Mouse (Mus musculus) limb, embryonic 10.5 days (tissue): ENCODE measurements at regions not wholly inside any gene's neighbourhood (a gene's known extent, or its start where the extent isn't known, plus 50 kb on each side); places are given as distances from the start of the nearest gene placed in this dataset.

Experiments
- DNase-seq: peaks from one replicate; pipeline ENCODE4 v3.0.0-alpha.2; 2017; ENCODE audit warnings: low spot score
- H3K27ac ChIP-seq: fragments of 300-500 bp; sonication (generic); 2 replicates; pipeline ENCODE4 v1.5.1; 2016; ENCODE audit warnings: mild to moderate bottlenecking
- H3K27me3 ChIP-seq: fragments of 300-500 bp; sonication (generic); 2 replicates; pipeline ENCODE4 v1.6.1; 2016; ENCODE audit warnings: low read depth, mild to moderate bottlenecking; ENCODE audit not compliant: poor library complexity, severe bottlenecking
- H3K36me3 ChIP-seq: fragments of 300-500 bp; sonication (generic); 2 replicates; pipeline ENCODE4 v1.6.1; 2016; ENCODE audit warnings: mild to moderate bottlenecking, moderate library complexity
- H3K4me1 ChIP-seq: fragments of 300-500 bp; sonication (generic); 2 replicates; pipeline ENCODE4 v1.6.1; 2016
- H3K4me3 ChIP-seq: fragments of 300-500 bp; sonication (generic); 2 replicates; pipeline ENCODE4 v1.5.1; 2016; ENCODE audit warnings: mild to moderate bottlenecking, moderate library complexity
- H3K9me3 ChIP-seq: fragments of 300-500 bp; sonication (generic); replicated peaks from 2 replicates; pipeline ENCODE4 v1.6.1; 2016; ENCODE audit warnings: mild to moderate bottlenecking
- WGBS: fragments of 180-500 bp; shearing (Covaris S2); methylation state at CpG from one replicate; pipeline ENCODE4 v1.1.7; 2016; 5-methylcytosine and 5-hydroxymethylcytosine counted together

DNA sequence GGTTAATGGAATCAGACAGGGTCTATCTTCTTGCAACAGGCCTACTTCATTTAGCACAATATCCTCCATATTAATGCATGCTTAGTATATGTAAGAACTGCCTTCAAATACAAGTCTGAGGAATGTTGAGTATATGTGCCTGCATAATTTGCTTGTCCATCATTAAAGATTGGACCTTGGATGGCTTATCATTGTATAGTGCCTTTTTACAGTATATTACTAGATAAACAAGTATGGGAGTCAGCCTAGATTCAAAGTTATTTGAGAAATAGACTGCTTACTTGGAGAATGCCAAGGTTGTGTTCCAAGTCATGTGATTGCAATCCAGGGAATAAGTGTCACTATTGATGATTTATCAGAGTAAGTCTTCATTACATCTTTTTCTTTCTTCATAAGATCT, 491.6 kb upstream of the Btbd3 start:
- DNase-seq = no peak
- H3K27me3 ChIP-seq = no peaks in the 10 kb centered on the region
- H3K4me3 ChIP-seq = no peak overlapping the region
- no peaks in the 10 kb centered on the region for H3K36me3 ChIP-seq
- no peak overlapping the region for H3K27ac ChIP-seq
- H3K4me1 ChIP-seq = no peaks in the 10 kb centered on the region
- no peaks in the 10 kb centered on the region for H3K9me3 ChIP-seq

DNA sequence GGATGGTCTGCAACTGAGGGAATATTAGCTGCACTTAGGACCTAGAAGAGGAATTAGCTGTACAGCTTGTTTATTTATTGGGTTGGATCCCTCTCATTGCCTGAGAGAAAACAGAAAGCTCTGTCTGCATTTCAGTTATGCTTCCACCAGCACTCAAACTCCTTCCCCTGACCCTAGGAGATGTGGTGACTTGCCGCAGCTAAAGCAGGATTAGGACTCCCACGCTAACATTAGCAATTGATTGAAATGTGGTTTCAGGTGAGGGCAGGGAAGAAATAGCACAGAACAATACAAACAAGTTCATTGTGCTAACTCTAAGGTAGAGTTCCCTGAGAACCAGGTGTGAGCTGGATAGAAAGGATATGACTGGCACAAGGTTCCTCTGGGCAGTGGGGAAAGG, 496.9 kb upstream of the Btbd3 start:
- no peaks in the 10 kb centered on the region for H3K36me3 ChIP-seq
- H3K9me3 ChIP-seq = no peaks in the 10 kb centered on the region
- no peak overlapping the region for H3K27ac ChIP-seq
- no peak overlapping the region for H3K4me3 ChIP-seq
- DNase-seq = no peak
- WGBS = 76% methylated on average over 2 of the region's 2 CpGs
- 0 out of 2 replicates have a peak, but pooled peaks cover 6% of the 10 kb centered on the region for H3K4me1 ChIP-seq
- 0 out of 2 replicates have a peak, but pooled peaks cover 4% of the 10 kb centered on the region for H3K27me3 ChIP-seq

GRCm38 (mm10) chr2:137758389-137758788, 498.0 kb upstream of the Btbd3 start:
- 75% methylated on average over 4 of the region's 4 CpGs for WGBS
- no peak for DNase-seq
- Histone ChIP-seq H3K4me3 (no peak overlapping the region), H3K36me3 (no peaks in the 10 kb centered on the region), H3K9me3 (no peaks in the 10 kb centered on the region), H3K27ac (no peak overlapping the region), H3K4me1 (0 out of 2 replicates have a peak, but pooled peaks cover 6% of the 10 kb centered on the region), H3K27me3 (0 out of 2 replicates have a peak, but pooled peaks cover 4% of the 10 kb centered on the region)

DNA sequence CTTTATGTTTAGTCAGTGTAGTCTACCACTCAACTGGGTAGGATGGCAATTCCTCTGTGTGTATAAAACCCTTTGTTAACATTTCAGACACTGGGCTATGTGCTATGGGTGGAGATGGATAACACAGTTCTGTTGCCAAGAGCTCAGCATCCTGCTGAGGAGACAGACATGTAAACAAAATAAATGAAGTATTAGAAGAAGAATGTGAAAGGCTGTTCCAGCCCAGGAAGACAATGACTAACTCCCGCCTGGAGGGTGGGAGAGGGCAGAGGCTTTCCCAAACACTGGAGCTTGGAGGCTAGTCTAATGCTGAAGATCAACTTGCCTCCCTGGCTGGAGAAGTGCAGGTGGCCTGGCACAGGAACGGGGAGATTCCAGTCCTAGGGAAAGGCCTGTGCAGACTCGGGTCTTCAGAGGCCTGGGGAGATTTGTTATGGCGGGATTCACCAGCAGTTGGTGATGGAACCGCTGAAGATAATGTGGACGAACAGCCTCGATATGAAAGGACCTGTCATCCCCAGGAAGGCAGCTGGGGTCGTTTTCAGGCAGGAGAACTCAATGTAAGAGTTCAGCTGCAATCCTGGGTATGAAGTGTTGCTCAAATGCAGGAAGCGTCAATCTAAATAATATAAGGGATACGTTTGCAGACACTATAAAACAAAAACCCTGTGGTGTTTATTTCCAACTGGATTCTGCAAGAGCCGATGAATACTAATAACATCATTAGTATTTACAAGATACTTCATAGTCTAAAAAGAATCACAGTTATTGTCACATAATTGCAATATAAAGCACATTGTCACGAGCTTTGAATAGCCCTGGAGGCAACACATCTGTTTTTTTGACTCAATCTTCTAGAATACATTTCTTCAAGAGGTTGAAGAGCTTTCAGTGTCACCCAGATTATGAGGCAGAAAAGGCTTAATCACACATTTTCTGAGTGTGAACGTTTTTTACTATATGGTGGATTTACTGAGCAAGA, 498.8 kb upstream of the Btbd3 start:
- H3K27ac ChIP-seq = no peak overlapping the region
- H3K36me3 ChIP-seq = no peaks in the 10 kb centered on the region
- 0 out of 2 replicates have a peak, but pooled peaks cover 4% of the 10 kb centered on the region for H3K27me3 ChIP-seq
- no peaks in the 10 kb centered on the region for H3K9me3 ChIP-seq
- H3K4me3 ChIP-seq = no peak overlapping the region
- 0 out of 2 replicates have a peak, but pooled peaks cover 6% of the 10 kb centered on the region for H3K4me1 ChIP-seq
- 63% methylated on average over 13 of the region's 13 CpGs for WGBS
- no peak for DNase-seq

GRCm38 (mm10) chr2:137756220-137756619, 500.1 kb upstream of the Btbd3 start:
- no peak overlapping the region for H3K27ac ChIP-seq
- 0 out of 2 replicates have a peak, but pooled peaks cover 4% of the 10 kb centered on the region for H3K27me3 ChIP-seq
- 5% methylated on average over 3 of the region's 3 CpGs for WGBS
- H3K36me3 ChIP-seq = no peaks in the 10 kb centered on the region
- H3K4me1 ChIP-seq = 0 out of 2 replicates have a peak, but pooled peaks cover 6% of the 10 kb centered on the region
- H3K4me3 ChIP-seq = no peak overlapping the region
- no peaks in the 10 kb centered on the region for H3K9me3 ChIP-seq
- DNase-seq = no peak

DNA sequence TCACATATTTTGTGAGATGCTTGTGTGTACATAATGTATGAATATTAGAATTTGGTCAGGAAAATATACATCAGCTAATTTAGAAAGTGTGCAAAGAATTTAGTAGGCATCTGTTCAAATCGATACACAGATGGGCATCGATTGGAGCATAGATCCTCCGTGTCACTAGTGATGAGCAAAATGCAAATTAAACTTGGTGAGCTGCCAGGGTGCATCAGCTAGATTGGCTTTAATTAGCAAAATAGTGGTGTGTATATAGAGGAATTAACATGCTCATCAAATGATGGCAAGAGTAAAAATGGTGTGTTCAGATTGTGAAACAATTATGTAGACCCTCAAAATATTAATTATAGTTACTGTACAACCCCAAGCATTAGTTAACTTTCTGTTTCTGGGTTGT, 501.9 kb upstream of the Btbd3 start:
- no peak for DNase-seq
- WGBS = 93% methylated on average over 3 of the region's 3 CpGs
- Histone ChIP-seq H3K4me1 (0 out of 2 replicates have a peak, but pooled peaks cover 6% of the 10 kb centered on the region), H3K36me3 (no peaks in the 10 kb centered on the region), H3K9me3 (no peaks in the 10 kb centered on the region), H3K4me3 (no peak overlapping the region), H3K27me3 (0 out of 2 replicates have a peak, but pooled peaks cover 4% of the 10 kb centered on the region), H3K27ac (no peak overlapping the region)

- DNase-seq = no peak
- Histone ChIP-seq H3K27me3 (no peaks in the 10 kb centered on the region), H3K9me3 (no peaks in the 10 kb centered on the region), H3K4me1 (peaks cover 21% of the 10 kb centered on the region), H3K27ac (no peak overlapping the region), H3K36me3 (no peaks in the 10 kb centered on the region), H3K4me3 (no peak overlapping the region)
- 10% methylated on average over 2 of the region's 2 CpGs for WGBS
These were observed 524.0 kb upstream of the Btbd3 start for GRCm38 (mm10) chr2:137732410-137732809.

DNA sequence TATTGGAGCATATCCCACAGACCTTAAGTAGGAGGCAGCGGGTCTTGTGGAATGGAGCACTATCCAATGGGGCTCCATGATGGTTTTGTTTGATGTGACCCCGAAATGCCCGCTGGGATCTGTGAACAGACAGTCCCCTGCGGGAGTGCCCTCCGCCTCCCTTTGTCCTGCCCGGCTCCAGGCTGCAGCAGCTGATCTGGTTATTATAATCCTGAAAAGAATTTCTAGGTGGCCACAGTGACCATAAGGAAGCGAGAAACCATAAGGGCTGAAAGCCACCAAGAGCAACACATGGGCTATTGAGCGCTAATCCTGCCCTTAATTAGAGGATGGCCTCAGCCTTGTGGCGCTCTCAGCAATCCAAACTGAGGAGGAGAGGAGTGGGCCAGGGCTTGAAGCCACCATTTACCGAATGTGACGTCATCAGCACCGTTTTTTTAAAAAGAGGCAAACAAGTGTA, 525.9 kb upstream of the Btbd3 start:
- H3K27ac ChIP-seq = no peak overlapping the region
- H3K4me3 ChIP-seq = no peak overlapping the region
- H3K36me3 ChIP-seq = no peaks in the 10 kb centered on the region
- WGBS = 71% methylated on average over 12 of the region's 12 CpGs
- no peaks in the 10 kb centered on the region for H3K9me3 ChIP-seq
- DNase-seq = no peak
- H3K4me1 ChIP-seq = peaks cover 21% of the 10 kb centered on the region
- no peaks in the 10 kb centered on the region for H3K27me3 ChIP-seq

DNA sequence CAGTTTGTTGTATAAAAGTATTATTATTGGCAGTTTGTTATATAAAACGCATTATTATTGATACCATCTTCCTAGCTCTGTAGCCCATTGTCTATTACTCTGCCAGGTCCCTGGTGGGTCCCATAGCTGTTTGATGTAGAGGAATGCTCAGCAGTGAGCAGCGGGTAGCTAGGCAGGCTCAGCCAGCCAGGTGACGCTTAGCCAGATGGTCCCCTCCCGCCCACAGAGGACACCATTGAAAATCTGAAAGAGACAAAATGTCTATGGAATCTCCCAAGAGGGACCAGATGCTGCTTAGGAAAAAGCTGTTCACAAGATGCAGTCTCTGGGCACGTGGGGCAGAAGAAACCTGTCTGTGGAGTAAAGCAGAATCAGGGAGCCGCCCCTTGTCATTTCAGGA, 526.5 kb upstream of the Btbd3 start:
- no peaks in the 10 kb centered on the region for H3K36me3 ChIP-seq
- peaks cover 21% of the 10 kb centered on the region for H3K4me1 ChIP-seq
- no peak for DNase-seq
- H3K27ac ChIP-seq = no peak overlapping the region
- H3K9me3 ChIP-seq = no peaks in the 10 kb centered on the region
- H3K27me3 ChIP-seq = no peaks in the 10 kb centered on the region
- no peak overlapping the region for H3K4me3 ChIP-seq
- 58% methylated on average over 6 of the region's 6 CpGs for WGBS

GRCm38 (mm10) chr2:137729207-137729606, 527.2 kb upstream of the Btbd3 start:
- Histone ChIP-seq H3K9me3 (no peaks in the 10 kb centered on the region), H3K36me3 (no peaks in the 10 kb centered on the region), H3K27ac (no peak overlapping the region), H3K4me3 (no peak overlapping the region), H3K4me1 (peaks cover 21% of the 10 kb centered on the region), H3K27me3 (no peaks in the 10 kb centered on the region)
- WGBS = 13% methylated on average over 4 of the region's 4 CpGs
- no peak for DNase-seq

DNA sequence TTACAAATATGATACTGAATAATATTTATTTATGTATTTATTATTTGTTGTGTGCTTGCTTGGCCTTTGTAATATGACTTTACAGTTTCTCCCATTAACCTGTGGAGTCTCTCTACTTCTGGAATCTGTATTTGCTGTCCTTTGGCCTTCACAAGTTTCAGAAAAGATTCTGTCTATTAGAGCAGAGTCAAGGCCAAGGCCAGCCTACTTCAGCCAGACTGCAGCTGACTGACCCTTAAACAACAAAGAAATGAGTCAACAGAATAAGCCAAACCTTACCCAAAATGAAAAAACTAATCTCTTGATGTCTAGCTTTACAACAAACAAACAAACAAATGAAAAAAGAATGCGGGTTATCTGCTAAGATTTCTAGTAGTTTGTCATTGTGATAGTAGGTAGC, 532.7 kb upstream of the Btbd3 start:
- Histone ChIP-seq H3K9me3 (no peaks in the 10 kb centered on the region), H3K27ac (no peak overlapping the region), H3K27me3 (no peaks in the 10 kb centered on the region), H3K36me3 (no peaks in the 10 kb centered on the region), H3K4me3 (no peak overlapping the region), H3K4me1 (peaks cover 2% of the 10 kb centered on the region; the same call in 1 of the 2 replicates)
- DNase-seq = no peak
- WGBS = 89% methylated on average over 1 of the region's 1 CpGs

DNA sequence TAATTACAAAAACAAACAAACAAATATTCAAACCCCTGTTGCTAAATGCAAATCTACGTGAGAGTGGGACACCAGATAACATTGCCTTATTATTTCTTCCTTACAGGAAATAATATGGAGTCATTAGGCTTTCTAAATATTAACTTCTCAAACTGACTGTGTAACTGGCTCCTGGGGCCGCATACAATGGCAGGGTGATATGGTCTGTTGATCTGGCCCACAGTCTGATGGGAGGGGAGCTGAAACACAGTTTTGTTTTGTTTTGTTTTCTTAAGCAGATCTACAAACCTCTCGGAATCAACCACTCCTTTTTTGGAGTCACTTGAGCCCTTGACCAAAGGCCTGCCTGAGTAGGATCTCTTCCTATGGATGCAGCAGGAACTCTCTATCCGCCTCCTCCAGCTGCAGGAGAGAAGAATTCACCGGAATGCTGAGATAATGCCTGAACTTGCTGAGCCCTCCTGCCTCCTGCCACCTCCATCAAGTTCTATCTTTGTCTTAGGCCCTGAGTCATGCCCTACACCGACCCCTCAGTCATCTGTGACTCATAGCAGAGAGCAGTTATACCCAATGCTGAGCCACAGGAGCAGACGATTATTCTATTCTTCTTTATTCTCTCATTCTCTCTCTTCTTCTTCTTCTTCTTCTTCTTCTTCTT, 534.5 kb upstream of the Btbd3 start:
- Histone ChIP-seq H3K4me3 (no peak overlapping the region), H3K27ac (no peak overlapping the region), H3K9me3 (no peaks in the 10 kb centered on the region), H3K36me3 (no peaks in the 10 kb centered on the region), H3K27me3 (no peaks in the 10 kb centered on the region), H3K4me1 (no peaks in the 10 kb centered on the region)
- DNase-seq = no peak
- 83% methylated on average over 7 of the region's 7 CpGs for WGBS

GRCm38 (mm10) chr2:137715891-137716290, 540.5 kb upstream of the Btbd3 start:
- WGBS = 80% methylated on average over 2 of the region's 2 CpGs
- DNase-seq = no peak
- Histone ChIP-seq H3K4me1 (0 out of 2 replicates have a peak, but pooled peaks cover 3% of the 10 kb centered on the region), H3K4me3 (no peak overlapping the region), H3K27ac (no peak overlapping the region), H3K27me3 (no peaks in the 10 kb centered on the region), H3K36me3 (no peaks in the 10 kb centered on the region), H3K9me3 (no peaks in the 10 kb centered on the region)
